Mouse (Mus musculus): ENCODE measurements around the gene Gm43191. TPM values are rescaled to one million over a fixed set of nuclear protein-coding genes. Genes with fewer than 3 reads are reported as not detected.
"Not testable (repeated sequence)": the region's sequence is repeated elsewhere in the genome, so short reads cannot be mapped to it uniquely, and the experiment has no call there.

Gm43191 gene
- polyA plus RNA-seq, 1 experiment from 2014 or later, result not detected

DNA sequence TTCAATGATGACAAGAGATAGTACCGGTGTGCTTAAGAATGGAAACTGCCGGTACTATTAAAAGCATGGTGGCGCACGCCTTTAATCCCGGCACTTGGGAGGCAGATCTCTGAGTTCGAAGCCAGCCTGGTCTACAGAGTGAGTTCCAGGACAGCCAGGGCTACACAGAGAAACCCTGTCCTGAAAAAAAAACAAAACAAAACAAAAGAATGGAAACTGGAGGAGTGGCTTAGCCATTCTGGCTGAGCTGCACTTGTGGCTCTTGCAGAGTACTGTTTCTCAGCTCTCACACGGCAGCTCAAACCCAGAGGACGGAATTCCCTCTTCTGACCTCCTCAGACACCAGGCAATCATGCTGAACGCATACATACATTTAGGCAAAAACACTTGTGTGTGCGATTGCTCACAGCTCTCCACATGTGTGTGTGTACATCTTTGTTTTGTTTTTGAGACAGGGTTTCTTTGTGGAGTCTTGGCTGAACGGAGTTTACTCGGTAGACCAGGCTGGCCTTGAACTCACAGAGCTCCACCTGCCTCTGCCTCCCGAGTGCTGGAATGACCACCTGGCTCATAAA is 21.1 kb downstream of the Gm43191 start:
- Histone ChIP-seq H3K36me3 (ENCODE audit: control insufficient read depth, insufficient read depth, low read length) (no peaks in the 10 kb centered on the region), H3K4me2 (replicated peaks; ENCODE audit: low read depth) (no peak overlapping the region), H3K9me3 (ENCODE audit: control insufficient read depth, low read length) (no peaks in the 10 kb centered on the region), H3K4me1 (replicated peaks; ENCODE audit: control insufficient read depth, insufficient read depth) (peaks cover 3% of the 10 kb centered on the region; the same call in 1 of the 2 replicates), H3K27ac (replicated peaks) (no peak overlapping the region), H3K27me3 (ENCODE audit: control insufficient read depth, insufficient read depth, low read length) (no peaks in the 10 kb centered on the region), H3K9ac (ENCODE audit: low read length) (no peak overlapping the region), H3K4me3 (ENCODE audit: low read depth, low read length) (no peak overlapping the region)
- TF ChIP-seq CTCF (IDR thresholded peaks at IDR 0.05; ENCODE audit: low read depth) (no peak), EP300 (optimal IDR thresholded peaks at IDR 0.05) (no peak)
- ATAC-seq (ENCODE audit: low FRiP score, low TSS enrichment), result no peak
- WGBS, result 81% methylated on average over 13 of the region's 13 CpGs
- no peak for DNase-seq (ENCODE audit: low spot score)

DNA sequence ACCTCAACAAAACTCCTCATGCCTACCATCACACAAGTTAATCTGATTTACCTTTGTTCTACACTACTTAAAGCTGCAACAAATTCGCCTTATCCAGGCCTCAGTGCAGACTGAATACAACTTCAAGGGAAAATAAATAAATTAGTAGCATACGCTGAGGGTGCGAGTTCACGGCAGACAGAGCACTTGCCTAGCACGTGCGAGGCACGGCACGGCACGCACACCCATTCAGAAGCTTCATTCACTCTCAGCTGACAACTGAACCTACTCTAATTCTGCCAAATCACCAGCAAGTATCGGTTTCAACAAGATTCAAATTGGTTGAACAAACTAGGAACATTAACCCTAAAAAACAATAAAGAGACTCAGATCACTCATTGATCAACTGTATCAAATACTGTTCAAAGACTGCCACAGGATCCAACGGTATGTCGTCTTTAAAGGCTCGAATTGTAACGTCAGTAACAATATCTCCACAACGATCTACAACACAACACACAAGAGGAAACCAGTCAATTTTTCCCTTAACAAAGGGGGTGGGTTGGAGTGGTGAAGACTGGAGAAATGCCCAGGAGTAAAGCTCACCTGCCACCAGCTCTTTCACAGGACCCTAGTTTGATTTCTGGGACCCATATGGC is 22.0 kb downstream of the Gm43191 start:
- H3K36me3 ChIP-seq (ENCODE audit: control insufficient read depth, insufficient read depth, low read length), result no peaks in the 10 kb centered on the region
- WGBS, result 68% methylated on average over 15 of the region's 15 CpGs
- peaks cover 3% of the 10 kb centered on the region; the same call in 1 of the 2 replicates for H3K4me1 ChIP-seq (replicated peaks; ENCODE audit: control insufficient read depth, insufficient read depth)
- TF ChIP-seq EP300 (optimal IDR thresholded peaks at IDR 0.05), result no peak
- no peak overlapping the region for H3K4me3 ChIP-seq (ENCODE audit: low read depth, low read length)
- no peak overlapping the region for H3K9ac ChIP-seq (ENCODE audit: low read length)
- H3K4me2 ChIP-seq (replicated peaks; ENCODE audit: low read depth), result no peak overlapping the region
- no peak for ATAC-seq (ENCODE audit: low FRiP score, low TSS enrichment)
- no peaks in the 10 kb centered on the region for H3K27me3 ChIP-seq (ENCODE audit: control insufficient read depth, insufficient read depth, low read length)
- no peaks in the 10 kb centered on the region for H3K9me3 ChIP-seq (ENCODE audit: control insufficient read depth, low read length)
- no peak for DNase-seq (ENCODE audit: low spot score)
- no peak overlapping the region for H3K27ac ChIP-seq (replicated peaks)

DNA sequence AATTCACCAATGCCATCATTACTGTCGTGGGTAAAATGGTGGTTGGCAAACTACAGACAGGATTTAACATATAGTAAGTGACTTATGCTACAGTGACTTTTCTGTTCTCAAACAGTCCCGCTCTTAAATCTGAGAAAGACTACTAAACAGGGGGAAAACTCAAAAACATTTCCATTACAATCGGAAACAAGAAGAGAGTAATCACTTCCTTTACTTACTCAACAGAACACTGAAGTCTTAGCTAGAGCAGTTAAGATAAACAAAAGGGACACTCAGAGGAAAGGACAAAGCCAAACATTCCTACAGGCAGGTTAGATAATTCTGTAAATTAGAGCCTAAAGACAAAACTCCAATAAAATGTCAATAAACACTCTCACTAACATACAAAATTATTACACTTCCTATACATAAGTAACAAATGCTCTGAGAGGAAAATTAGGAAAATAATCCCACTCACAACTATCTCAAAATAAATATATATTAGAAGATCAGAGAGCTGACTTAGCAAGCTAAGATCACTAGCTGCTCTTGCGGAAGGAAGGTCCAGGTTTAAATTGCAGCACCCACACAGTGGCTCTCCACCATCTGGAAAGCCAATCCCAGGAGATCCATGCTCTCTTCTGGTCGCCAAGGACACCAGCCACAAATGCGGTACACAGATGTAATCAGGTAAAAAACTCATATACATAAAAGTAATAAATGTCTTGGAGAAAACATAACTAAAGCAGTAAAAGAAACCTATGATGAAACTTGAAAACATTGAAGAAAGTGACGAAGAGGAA is 24.7 kb downstream of the Gm43191 start:
- Histone ChIP-seq H3K27ac (replicated peaks) (no peak overlapping the region), H3K9ac (ENCODE audit: low read length) (no peak overlapping the region), H3K9me3 (ENCODE audit: control insufficient read depth, low read length) (no peaks in the 10 kb centered on the region), H3K36me3 (ENCODE audit: control insufficient read depth, insufficient read depth, low read length) (no peaks in the 10 kb centered on the region), H3K27me3 (ENCODE audit: control insufficient read depth, insufficient read depth, low read length) (no peaks in the 10 kb centered on the region), H3K4me3 (ENCODE audit: low read depth, low read length) (no peak overlapping the region), H3K4me2 (replicated peaks; ENCODE audit: low read depth) (no peak overlapping the region), H3K4me1 (replicated peaks; ENCODE audit: control insufficient read depth, insufficient read depth) (no peaks in the 10 kb centered on the region)
- ATAC-seq (ENCODE audit: low FRiP score, low TSS enrichment) (no peak), DNase-seq (ENCODE audit: low spot score) (no peak)
- no peak for TF ChIP-seq EP300 (optimal IDR thresholded peaks at IDR 0.05)
- no peak for TF ChIP-seq CTCF (IDR thresholded peaks at IDR 0.05; ENCODE audit: low read depth)
- WGBS, result 64% methylated on average over 7 of the region's 7 CpGs

DNA sequence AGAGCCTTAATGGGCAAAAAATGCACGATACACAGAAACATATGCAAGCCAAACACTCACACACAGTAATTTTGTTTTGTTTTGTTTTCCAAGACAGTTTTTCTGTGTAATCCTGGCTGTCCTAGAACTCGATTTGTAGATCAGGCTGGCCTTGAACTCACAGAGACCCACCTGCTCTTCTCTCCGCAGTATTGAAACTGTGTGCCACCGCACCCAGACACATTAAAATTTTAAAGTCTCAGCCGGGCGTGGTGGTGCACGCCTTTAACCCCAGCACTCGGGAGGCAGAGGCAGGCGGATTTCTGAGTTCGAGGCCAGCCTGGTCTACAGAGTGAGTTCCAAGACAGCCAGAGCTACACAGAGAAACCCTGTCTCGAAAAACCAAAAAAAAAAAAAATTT is 27.0 kb downstream of the Gm43191 start:
- not testable (repeated sequence) for DNase-seq (ENCODE audit: low spot score); H3K4me3 ChIP-seq (ENCODE audit: low read depth, low read length); ATAC-seq (ENCODE audit: low FRiP score, low TSS enrichment); H3K4me1 ChIP-seq (replicated peaks; ENCODE audit: control insufficient read depth, insufficient read depth); H3K9me3 ChIP-seq (ENCODE audit: control insufficient read depth, low read length); H3K9ac ChIP-seq (ENCODE audit: low read length); H3K27ac ChIP-seq (replicated peaks); H3K27me3 ChIP-seq (ENCODE audit: control insufficient read depth, insufficient read depth, low read length); H3K36me3 ChIP-seq (ENCODE audit: control insufficient read depth, insufficient read depth, low read length); H3K4me2 ChIP-seq (replicated peaks; ENCODE audit: low read depth)
- 90% methylated on average over 11 of the region's 11 CpGs for WGBS

DNA sequence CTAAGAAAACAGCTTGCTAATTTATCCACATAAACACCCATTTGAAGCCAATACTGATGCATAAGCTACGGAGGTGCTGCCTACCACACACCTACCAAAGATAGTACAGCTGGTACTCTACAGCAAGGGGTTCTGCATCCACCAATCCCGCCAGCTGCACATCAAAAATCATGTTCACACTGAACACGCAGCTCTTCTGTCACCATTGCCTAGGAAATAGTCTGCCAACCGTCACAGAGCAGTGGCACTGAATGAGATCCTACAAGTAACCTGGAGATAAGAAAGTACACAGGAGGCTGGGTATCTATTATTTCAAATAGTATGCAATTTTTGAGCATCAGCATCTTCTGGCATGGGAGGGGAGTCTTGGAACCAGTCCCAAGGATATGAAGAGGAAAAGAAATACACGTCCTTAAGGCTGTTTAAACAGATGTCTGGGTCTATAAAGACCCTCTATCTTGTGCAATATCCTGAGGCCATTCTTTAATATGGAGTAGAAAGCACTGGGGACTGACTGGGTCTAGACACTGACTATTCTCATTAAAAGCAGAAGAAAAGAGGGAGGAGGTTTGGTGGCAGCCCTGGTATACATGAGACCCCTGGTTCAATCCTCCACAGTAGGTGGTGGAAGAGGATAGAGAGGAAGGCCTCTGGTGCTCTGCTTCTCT is 27.6 kb downstream of the Gm43191 start:
- Histone ChIP-seq H3K9ac (ENCODE audit: low read length) (no peak overlapping the region), H3K27me3 (ENCODE audit: control insufficient read depth, insufficient read depth, low read length) (no peaks in the 10 kb centered on the region), H3K36me3 (ENCODE audit: control insufficient read depth, insufficient read depth, low read length) (no peaks in the 10 kb centered on the region), H3K4me2 (replicated peaks; ENCODE audit: low read depth) (no peak overlapping the region), H3K27ac (replicated peaks) (no peak overlapping the region), H3K4me1 (replicated peaks; ENCODE audit: control insufficient read depth, insufficient read depth) (no peaks in the 10 kb centered on the region), H3K9me3 (ENCODE audit: control insufficient read depth, low read length) (no peaks in the 10 kb centered on the region), H3K4me3 (ENCODE audit: low read depth, low read length) (no peak overlapping the region)
- TF ChIP-seq CTCF (IDR thresholded peaks at IDR 0.05; ENCODE audit: low read depth) (no peak), EP300 (optimal IDR thresholded peaks at IDR 0.05) (no peak)
- DNase-seq (ENCODE audit: low spot score), result no peak
- no peak for ATAC-seq (ENCODE audit: low FRiP score, low TSS enrichment)
- WGBS, result 54% methylated on average over 5 of the region's 5 CpGs

Measured in stomach, postnatal 0 days (tissue).